ENCODE assay signal across 25 mouse cellular contexts in genomic region chr12:76240670-76241069, GRCm38 (mm10). TPM values are rescaled to one million over a fixed set of nuclear protein-coding genes. Genes with fewer than 3 reads are reported as not detected.
DNase-seq lines count a peak whose midpoint lies in the region; ATAC-seq lines count a peak whose summit lies in the region.
"Had no signal": no experiment of that assay in that cellular context is flagged by ENCODE, and none has a peak within 500 bp of the region (broad histone marks: within the 10 kb centered on the region; RNA-seq: fewer than 3 reads in every experiment).

No protein-coding gene starts in this region.

- DNase-seq in liver, embryonic 11.5 days (ENCODE audit: low spot score), result no peak
- DNase-seq in liver, result no peak
- DNase-seq in hindbrain, embryonic 10.5 days (ENCODE audit: low spot score), result no peak
- no peak for DNase-seq in lung, postnatal 10 days
- no peak for DNase-seq in adrenal gland, postnatal 4 days (ENCODE audit: low spot score in 2 of 2)
- DNase-seq: adrenal gland, adult 2 months; adrenal gland, postnatal 25 days; cerebellum, adult 11 months; cerebellum, adult 9-10 months; cerebellum, postnatal 25 days; forebrain, postnatal 0 days; gastrocnemius, postnatal 14 days; heart, postnatal 10 days; heart, postnatal 4 days had no signal

- no peak overlapping the region for H3K4me3 ChIP-seq in liver, embryonic 11.5 days (ENCODE audit: low read depth, low read length)
- H3K4me3 ChIP-seq in liver, embryonic 12.5 days, result no peak overlapping the region
- H3K4me3 ChIP-seq in liver, embryonic 16.5 days (ENCODE audit: low read depth, low read length), result no peak overlapping the region
- no peak overlapping the region for H3K4me3 ChIP-seq in hindbrain, embryonic 10.5 days
- H3K4me3 ChIP-seq: embryonic facial prominence, embryonic 12.5 days; forebrain, embryonic 13.5 days; heart, embryonic 10.5 days; hindbrain, embryonic 13.5 days had no signal

- peaks cover 17% of the 10 kb centered on the region for H3K4me1 ChIP-seq in liver, embryonic 11.5 days (replicated peaks; ENCODE audit: control insufficient read depth, insufficient read depth, low read length)
- peaks cover 47% of the 10 kb centered on the region for H3K4me1 ChIP-seq in liver, embryonic 12.5 days
- H3K4me1 ChIP-seq in liver, embryonic 16.5 days (ENCODE audit: control insufficient read depth, low read depth, low read length), result peaks cover 27% of the 10 kb centered on the region
- no peaks in the 10 kb centered on the region for H3K4me1 ChIP-seq in hindbrain, embryonic 10.5 days (replicated peaks)
- H3K4me1 ChIP-seq: embryonic facial prominence, embryonic 12.5 days; forebrain, embryonic 13.5 days; hindbrain, embryonic 13.5 days had no signal

- peak; percentile 20 for ATAC-seq in liver, embryonic 11.5 days (replicated peaks; ENCODE audit: low FRiP score)
- ATAC-seq in liver, embryonic 12.5 days, result peak; percentile 42
- peak; percentile 16; the same call in 1 of the 2 replicates for ATAC-seq in liver, embryonic 16.5 days (ENCODE audit: low read depth)
- ATAC-seq: forebrain, embryonic 13.5 days; forebrain, postnatal 0 days; hindbrain, postnatal 0 days had no signal

- no peaks in the 10 kb centered on the region for H3K9me3 ChIP-seq in liver, embryonic 11.5 days (ENCODE audit: control insufficient read depth, low read length)
- no peaks in the 10 kb centered on the region for H3K9me3 ChIP-seq in liver, embryonic 12.5 days (replicated peaks)
- no peaks in the 10 kb centered on the region for H3K9me3 ChIP-seq in liver, embryonic 16.5 days (replicated peaks; ENCODE audit: control insufficient read depth, low read length)
- no peaks in the 10 kb centered on the region for H3K9me3 ChIP-seq in hindbrain, embryonic 10.5 days
- H3K9me3 ChIP-seq: embryonic facial prominence, embryonic 12.5 days; forebrain, embryonic 13.5 days; heart, embryonic 10.5 days; hindbrain, embryonic 13.5 days had no signal

- WGBS in liver, embryonic 11.5 days, result 74% methylated on average over 3 of the region's 3 CpGs
- 64% methylated on average over 3 of the region's 3 CpGs for WGBS in liver, embryonic 12.5 days (ENCODE audit: insufficient replicate concordance)
- 50% methylated on average over 3 of the region's 3 CpGs for WGBS in liver, embryonic 16.5 days (ENCODE audit: insufficient replicate concordance)
- 89% methylated on average over 3 of the region's 3 CpGs for WGBS in hindbrain, embryonic 10.5 days

- H3K4me2 ChIP-seq in liver, embryonic 11.5 days, result peak overlapping the region; percentile 42
- peak overlapping the region; percentile 45 for H3K4me2 ChIP-seq in liver, embryonic 12.5 days
- H3K4me2 ChIP-seq in liver, embryonic 16.5 days (ENCODE audit: low read depth, low read length), result peak overlapping the region; percentile 27; the same call in 1 of the 2 replicates
- H3K4me2 ChIP-seq: embryonic facial prominence, embryonic 12.5 days; forebrain, embryonic 13.5 days; hindbrain, embryonic 13.5 days had no signal

- no peaks in the 10 kb centered on the region for H3K36me3 ChIP-seq in liver, embryonic 11.5 days (ENCODE audit: control insufficient read depth, insufficient read depth, low read length)
- H3K36me3 ChIP-seq in liver, embryonic 12.5 days, result no peaks in the 10 kb centered on the region
- H3K36me3 ChIP-seq in liver, embryonic 16.5 days (ENCODE audit: control insufficient read depth, insufficient read depth), result no peaks in the 10 kb centered on the region
- H3K36me3 ChIP-seq in hindbrain, embryonic 10.5 days, result no peaks in the 10 kb centered on the region
- H3K36me3 ChIP-seq: embryonic facial prominence, embryonic 12.5 days; heart, embryonic 10.5 days; hindbrain, embryonic 13.5 days had no signal

- H3K9ac ChIP-seq in liver, embryonic 11.5 days (ENCODE audit: low read depth, low read length), result no peak overlapping the region
- H3K9ac ChIP-seq in liver, embryonic 12.5 days, result peak overlapping the region; percentile 47; the same call in 1 of the 2 replicates
- no peak overlapping the region for H3K9ac ChIP-seq in liver, embryonic 16.5 days (ENCODE audit: low read depth, low read length)
- H3K9ac ChIP-seq: embryonic facial prominence, embryonic 12.5 days; forebrain, embryonic 13.5 days; forebrain, postnatal 0 days; hindbrain, embryonic 13.5 days had no signal

- no peaks in the 10 kb centered on the region for H3K27me3 ChIP-seq in liver, embryonic 11.5 days (replicated peaks; ENCODE audit: control insufficient read depth, insufficient read depth, low read length)
- H3K27me3 ChIP-seq in liver, embryonic 12.5 days (replicated peaks), result no peaks in the 10 kb centered on the region
- no peaks in the 10 kb centered on the region for H3K27me3 ChIP-seq in liver, embryonic 16.5 days (ENCODE audit: control insufficient read depth, insufficient read depth, low read depth, low read length)
- H3K27me3 ChIP-seq in hindbrain, embryonic 10.5 days (ENCODE audit: insufficient read depth, poor library complexity, severe bottlenecking), result no peaks in the 10 kb centered on the region
- H3K27me3 ChIP-seq: embryonic facial prominence, embryonic 12.5 days; forebrain, embryonic 13.5 days; hindbrain, embryonic 13.5 days had no signal

- H3K27ac ChIP-seq in liver, embryonic 11.5 days (ENCODE audit: low read depth, low read length), result peak overlapping the region; percentile 76
- H3K27ac ChIP-seq in liver, embryonic 12.5 days, result peak overlapping the region; percentile 84
- H3K27ac ChIP-seq in liver, embryonic 16.5 days (ENCODE audit: low read length), result peak overlapping the region; percentile 57
- no peak overlapping the region for H3K27ac ChIP-seq in hindbrain, embryonic 10.5 days
- H3K27ac ChIP-seq: embryonic facial prominence, embryonic 12.5 days; forebrain, embryonic 13.5 days; heart, embryonic 10.5 days; hindbrain, embryonic 13.5 days; hindbrain, postnatal 0 days had no signal

RNA-seq across cellular contexts. Expression of gene Tex21, which starts 5.9 kb away (rescaled TPM):
- polyA plus RNA-seq in liver, embryonic 11.5 days (2014; fragmentation: Nextera tagmentation; extraction: Ambion mirVana), result 0.10 TPM in 1 of 2 replicates, not detected in the other
- 0.25 TPM in 1 of 2 replicates, not detected in the other for polyA plus RNA-seq in liver, embryonic 12.5 days (2016; fragmentation: Nextera tagmentation; extraction: Ambion mirVana)
- 0.11 TPM in 1 of 2 replicates, not detected in the other for polyA plus RNA-seq in liver, embryonic 16.5 days (2015; fragmentation: Nextera tagmentation; extraction: Ambion mirVana)
- polyA plus RNA-seq in hindbrain, embryonic 10.5 days (2016; fragmentation: Nextera tagmentation; extraction: Ambion mirVana), result not detected in 2 replicates
- not detected for total RNA-seq in adrenal gland, postnatal 4 days (2021)
- total RNA-seq: adrenal gland, adult 2 months; adrenal gland, postnatal 25 days; forebrain, postnatal 0 days; gastrocnemius, adult 18-20 months; gastrocnemius, postnatal 14 days; granulocyte monocyte progenitor cell, adult 5-6 weeks; heart, postnatal 10 days; heart, postnatal 4 days; hindbrain, postnatal 0 days had no signal
- polyA plus RNA-seq: adrenal gland, adult 2 months; C2C12; cortical plate, adult 2 months; embryonic facial prominence, embryonic 12.5 days; forebrain, embryonic 13.5 days; forebrain, postnatal 0 days; hindbrain, postnatal 0 days had no signal

RNA-seq across cellular contexts. Expression of gene Mthfd1, which starts 14.4 kb away (rescaled TPM):
- 178 and 218 TPM in 2 replicates for polyA plus RNA-seq in liver, embryonic 11.5 days (2014; fragmentation: Nextera tagmentation; extraction: Ambion mirVana)
- 135 and 142 TPM in 2 replicates for polyA plus RNA-seq in liver, embryonic 12.5 days (2016; fragmentation: Nextera tagmentation; extraction: Ambion mirVana)
- 100 and 102 TPM in 2 replicates for polyA plus RNA-seq in liver, embryonic 16.5 days (2015; fragmentation: Nextera tagmentation; extraction: Ambion mirVana)
- polyA plus RNA-seq in hindbrain, embryonic 10.5 days (2016; fragmentation: Nextera tagmentation; extraction: Ambion mirVana), result 62.5 and 85.6 TPM in 2 replicates
- 10 to 100 TPM; 48.3 to 56.2 TPM for total RNA-seq in adrenal gland, postnatal 4 days (2021)
